Mouse (Mus musculus) ES-E14 (cell line): ENCODE measurements around the gene Gm45623.

Experiments used
- HCFC1 ChIP-seq: IDR thresholded peaks from 2 replicates; pipeline ENCODE4 v1.6.1; 2012; ENCODE audit warnings: low read length, inconsistent platforms, borderline replicate concordance; ENCODE audit not compliant: insufficient read depth
- MAFK ChIP-seq: IDR thresholded peaks from 2 replicates; pipeline ENCODE4 v1.6.1; 2014; ENCODE audit warnings: mild to moderate bottlenecking, low read depth, low read length, inconsistent platforms; ENCODE audit not compliant: insufficient read depth
- ZC3H11A ChIP-seq: IDR thresholded peaks from 2 replicates; pipeline ENCODE4 v1.6.1; 2012; ENCODE audit warnings: low read depth, mild to moderate bottlenecking, inconsistent platforms, low read length, borderline replicate concordance
- ZNF384 ChIP-seq: IDR thresholded peaks from 2 replicates; pipeline ENCODE4 v1.6.1; 2012; ENCODE audit warnings: low read depth, low read length, inconsistent platforms

- TF ChIP-seq ZNF384 (no peak), HCFC1 (no peak), MAFK (no peak), ZC3H11A (no peak)
Measured at GRCm38 (mm10) chr13:56751774-56752173, 1.9 kb downstream of the Gm45623 start.
